Mouse (Mus musculus) midbrain, embryonic 14.5 days (tissue): ENCODE measurements around the gene Mien1. TPM values are rescaled to one million over a fixed set of nuclear protein-coding genes. Genes with fewer than 3 reads are reported as not detected.

Source experiments
- ATAC-seq: fragments of 200-750 bp; cut with Nextera tagmentation; 2 replicates; pipeline ENCODE4 v1.8.0; 2017; ENCODE audit warnings: moderate number of reproducible peaks, moderate library complexity; ENCODE audit not compliant: low FRiP score, low TSS enrichment
- DNase-seq: peaks from one replicate; pipeline ENCODE4 v3.0.0-alpha.2; 2015
- H3K27ac ChIP-seq: fragments of 300-500 bp; sonication (generic); replicated peaks from 2 replicates; pipeline ENCODE4 v1.5.1; 2014; ENCODE audit warnings: mild to moderate bottlenecking, low read depth, low read length, moderate library complexity
- H3K27me3 ChIP-seq: fragments of 300-500 bp; sonication (generic); 2 replicates; pipeline ENCODE4 v1.6.1; 2014; ENCODE audit warnings: low read length, control low read depth, mixed read lengths; ENCODE audit not compliant: control insufficient read depth, insufficient read depth
- H3K36me3 ChIP-seq: fragments of 300-500 bp; sonication (generic); 2 replicates; pipeline ENCODE4 v1.6.1; 2014; ENCODE audit warnings: low read length, control low read depth; ENCODE audit not compliant: control insufficient read depth, insufficient read depth
- H3K4me1 ChIP-seq: fragments of 300-500 bp; sonication (generic); 2 replicates; pipeline ENCODE4 v1.6.1; 2014; ENCODE audit warnings: mild to moderate bottlenecking, antibody characterized with exemption, low read length, control low read depth; ENCODE audit not compliant: control insufficient read depth, insufficient read depth
- H3K4me2 ChIP-seq: fragments of 300-500 bp; sonication (generic); 2 replicates; pipeline ENCODE4 v1.6.1; 2014; ENCODE audit warnings: mild to moderate bottlenecking, low read length, moderate library complexity
- H3K4me3 ChIP-seq: fragments of 300-500 bp; sonication (generic); replicated peaks from 2 replicates; pipeline ENCODE4 v1.5.1; 2014; ENCODE audit warnings: low read depth, low read length
- H3K9ac ChIP-seq: fragments of 300-500 bp; sonication (generic); replicated peaks from 2 replicates; pipeline ENCODE4 v1.6.1; 2014; ENCODE audit warnings: mild to moderate bottlenecking, low read length, moderate library complexity
- H3K9me3 ChIP-seq: fragments of 300-500 bp; sonication (generic); 2 replicates; pipeline ENCODE4 v1.6.1; 2016; ENCODE audit warnings: low read length, control low read depth, mixed read lengths; ENCODE audit not compliant: control insufficient read depth
- WGBS: fragments of 180-500 bp; shearing (Covaris S2); extraction: QIAGEN DNeasy Blood & Tissue Kit; methylation state at CpG from one replicate; pipeline ENCODE4 v1.1.7; 2014; 5-methylcytosine and 5-hydroxymethylcytosine counted together
- polyA plus RNA-seq: library from polyadenylated mRNA; unstranded; fragments of >200 nt; fragmentation: Nextera tagmentation; extraction: Ambion mirVana; gene quantifications from 2 replicates; pipeline ENCODE4 v1.2.1, GENCODE M21; 2014

The Mien1 gene
- polyA plus RNA-seq, 1 experiment from 2014 or later = 225 TPM

DNA sequence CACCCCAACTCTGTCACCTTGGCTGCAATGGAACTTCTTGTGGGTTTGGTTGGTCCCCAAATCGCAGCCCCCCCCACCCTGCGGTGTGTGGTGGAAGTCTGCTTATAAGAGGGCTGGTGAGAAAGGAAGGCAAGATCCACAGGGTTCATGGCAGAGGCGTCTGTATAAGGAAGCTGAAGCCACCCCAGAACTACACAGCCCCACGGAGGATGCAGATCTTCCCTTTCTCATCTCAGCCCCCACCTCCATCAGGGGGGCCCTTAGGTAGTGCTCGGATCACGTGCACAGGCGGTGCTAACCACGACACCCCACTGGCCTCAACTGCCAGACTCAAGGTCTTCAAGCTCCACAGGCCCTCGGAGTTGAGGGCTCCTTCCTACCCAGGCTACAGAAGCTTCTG, 25.1 kb upstream of the Mien1 start:
- no peak overlapping the region for H3K27ac ChIP-seq
- no peaks in the 10 kb centered on the region for H3K9me3 ChIP-seq
- ATAC-seq (no peak), DNase-seq (no peak)
- H3K27me3 ChIP-seq = peaks cover 12% of the 10 kb centered on the region
- no peaks in the 10 kb centered on the region for H3K36me3 ChIP-seq
- H3K4me3 ChIP-seq = no peak overlapping the region
- no peaks in the 10 kb centered on the region for H3K4me1 ChIP-seq
- H3K9ac ChIP-seq = no peak overlapping the region
- WGBS = 88% methylated on average over 9 of the region's 9 CpGs
- H3K4me2 ChIP-seq = no peak overlapping the region

DNA sequence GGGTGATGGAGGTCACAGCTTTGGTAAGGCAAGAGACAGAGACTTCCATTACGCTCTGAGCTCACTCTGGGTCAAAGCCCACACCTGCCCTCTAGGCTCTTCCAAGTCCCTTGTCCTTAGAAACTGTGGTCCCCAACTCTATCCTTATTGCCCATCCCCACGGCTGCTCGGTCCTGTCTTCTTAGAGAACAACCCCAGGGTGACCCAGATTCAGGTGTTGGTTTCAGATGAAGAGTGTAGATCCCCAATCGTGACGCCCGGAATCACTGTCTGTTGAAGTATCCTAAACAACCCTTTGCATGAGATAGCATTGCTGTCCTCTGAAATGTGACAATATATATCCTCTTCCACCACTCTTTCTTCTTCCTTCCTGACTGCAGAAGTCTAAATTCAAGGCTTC, 23.5 kb upstream of the Mien1 start:
- no peaks in the 10 kb centered on the region for H3K9me3 ChIP-seq
- no peak overlapping the region for H3K4me2 ChIP-seq
- ATAC-seq = no peak
- peaks cover 22% of the 10 kb centered on the region for H3K27me3 ChIP-seq
- H3K27ac ChIP-seq = no peak overlapping the region
- no peaks in the 10 kb centered on the region for H3K36me3 ChIP-seq
- H3K4me3 ChIP-seq = no peak overlapping the region
- WGBS = 95% methylated on average over 6 of the region's 6 CpGs
- no peak for DNase-seq
- peaks cover 6% of the 10 kb centered on the region; the same call in 1 of the 2 replicates for H3K4me1 ChIP-seq
- no peak overlapping the region for H3K9ac ChIP-seq

DNA sequence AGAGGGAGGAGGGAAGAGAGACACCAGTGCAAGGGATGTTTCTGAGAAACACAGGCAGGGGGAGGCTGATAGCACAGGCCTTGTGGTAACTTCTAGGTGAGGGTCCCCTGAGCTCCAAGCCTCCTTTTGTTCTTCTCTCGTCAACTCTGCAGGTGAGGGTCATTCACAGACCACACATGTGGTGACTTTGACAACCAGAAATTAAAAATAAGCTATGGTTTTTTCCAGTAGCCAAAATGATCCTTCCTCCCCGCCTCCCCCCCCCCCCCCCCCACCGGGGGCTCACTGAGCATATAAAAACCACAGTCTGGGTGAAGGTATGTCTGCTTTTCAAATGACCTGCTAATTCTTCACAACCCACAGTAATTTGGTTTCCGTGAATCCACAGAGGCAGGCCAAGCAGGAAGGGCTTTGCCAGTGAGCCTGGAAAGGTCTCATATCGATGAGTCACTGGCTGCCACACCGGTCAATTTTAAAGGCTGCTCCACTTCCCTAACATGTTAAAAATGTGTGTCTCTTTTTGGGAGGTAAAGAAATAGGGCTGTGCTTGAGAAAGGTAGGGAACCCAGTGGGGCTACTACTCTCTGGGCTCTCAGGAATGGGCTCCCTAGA, 22.4 kb upstream of the Mien1 start:
- ATAC-seq = no peak
- Histone ChIP-seq H3K4me3 (no peak overlapping the region), H3K4me2 (no peak overlapping the region), H3K9me3 (no peaks in the 10 kb centered on the region), H3K4me1 (peaks cover 9% of the 10 kb centered on the region; the same call in 1 of the 2 replicates), H3K9ac (no peak overlapping the region), H3K36me3 (no peaks in the 10 kb centered on the region), H3K27ac (no peak overlapping the region), H3K27me3 (peaks cover 22% of the 10 kb centered on the region)
- WGBS = 65% methylated on average over 6 of the region's 6 CpGs
- DNase-seq = no peak

DNA sequence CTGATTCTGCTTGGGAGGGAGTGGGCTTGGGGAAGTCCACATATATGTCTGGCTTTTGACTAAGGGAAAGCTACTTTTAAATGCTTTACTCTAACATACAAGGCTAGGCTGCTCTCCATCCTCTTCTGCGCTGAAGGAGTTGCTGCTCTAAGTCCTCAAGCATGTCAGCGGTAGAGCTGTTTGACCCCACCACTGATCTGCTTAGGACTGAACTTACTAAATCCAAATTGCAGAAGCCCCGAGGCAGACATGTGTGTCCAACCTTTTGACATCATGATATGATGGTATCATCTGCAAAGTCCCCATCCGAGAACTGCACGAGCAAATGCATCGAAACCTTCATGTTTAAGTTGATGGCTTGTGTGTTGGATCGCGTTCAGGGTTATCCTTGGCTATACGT, 21.1 kb upstream of the Mien1 start:
- H3K4me2 ChIP-seq = no peak overlapping the region
- no peaks in the 10 kb centered on the region for H3K9me3 ChIP-seq
- peaks cover 9% of the 10 kb centered on the region; the same call in 1 of the 2 replicates for H3K4me1 ChIP-seq
- ATAC-seq = no peak
- no peak overlapping the region for H3K9ac ChIP-seq
- H3K27ac ChIP-seq = no peak overlapping the region
- no peak overlapping the region for H3K4me3 ChIP-seq
- H3K27me3 ChIP-seq = peaks cover 22% of the 10 kb centered on the region
- no peaks in the 10 kb centered on the region for H3K36me3 ChIP-seq
- 86% methylated on average over 9 of the region's 9 CpGs for WGBS
- no peak for DNase-seq

DNA sequence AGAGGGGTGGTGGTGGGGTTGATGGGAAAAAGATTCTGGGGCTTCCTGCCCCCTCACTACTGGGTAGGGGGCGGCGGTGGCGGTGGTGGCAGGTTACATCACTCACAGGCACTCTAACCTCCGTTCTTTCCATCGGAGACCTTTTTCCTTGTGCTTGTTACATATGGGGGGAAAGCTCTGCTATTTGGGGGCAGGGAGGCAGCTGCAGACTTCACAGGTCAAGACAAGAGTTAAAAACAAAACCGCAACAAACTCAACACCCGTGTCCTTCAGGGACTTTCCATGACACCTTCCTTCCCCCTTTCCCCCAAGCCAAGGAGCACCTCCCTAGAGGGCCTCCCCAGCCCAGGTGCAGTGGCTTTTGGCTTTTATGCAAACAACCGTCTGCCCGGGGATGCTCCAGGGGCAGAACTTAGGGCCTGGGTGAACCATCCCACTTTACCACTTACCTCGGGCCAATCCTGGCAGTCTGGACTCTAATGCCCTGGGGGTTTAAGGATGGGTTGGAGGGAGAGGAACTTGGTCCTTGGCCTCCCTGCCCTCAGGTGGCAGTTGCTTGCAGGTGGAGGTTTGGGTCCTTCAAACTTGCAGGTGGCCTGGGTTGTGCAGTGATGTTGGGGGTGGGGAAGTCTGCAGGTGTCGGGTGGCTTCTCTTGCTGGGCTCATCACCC, 20.4 kb upstream of the Mien1 start:
- Histone ChIP-seq H3K4me1 (peaks cover 9% of the 10 kb centered on the region; the same call in 1 of the 2 replicates), H3K4me2 (no peak overlapping the region), H3K27me3 (peaks cover 22% of the 10 kb centered on the region)

DNA sequence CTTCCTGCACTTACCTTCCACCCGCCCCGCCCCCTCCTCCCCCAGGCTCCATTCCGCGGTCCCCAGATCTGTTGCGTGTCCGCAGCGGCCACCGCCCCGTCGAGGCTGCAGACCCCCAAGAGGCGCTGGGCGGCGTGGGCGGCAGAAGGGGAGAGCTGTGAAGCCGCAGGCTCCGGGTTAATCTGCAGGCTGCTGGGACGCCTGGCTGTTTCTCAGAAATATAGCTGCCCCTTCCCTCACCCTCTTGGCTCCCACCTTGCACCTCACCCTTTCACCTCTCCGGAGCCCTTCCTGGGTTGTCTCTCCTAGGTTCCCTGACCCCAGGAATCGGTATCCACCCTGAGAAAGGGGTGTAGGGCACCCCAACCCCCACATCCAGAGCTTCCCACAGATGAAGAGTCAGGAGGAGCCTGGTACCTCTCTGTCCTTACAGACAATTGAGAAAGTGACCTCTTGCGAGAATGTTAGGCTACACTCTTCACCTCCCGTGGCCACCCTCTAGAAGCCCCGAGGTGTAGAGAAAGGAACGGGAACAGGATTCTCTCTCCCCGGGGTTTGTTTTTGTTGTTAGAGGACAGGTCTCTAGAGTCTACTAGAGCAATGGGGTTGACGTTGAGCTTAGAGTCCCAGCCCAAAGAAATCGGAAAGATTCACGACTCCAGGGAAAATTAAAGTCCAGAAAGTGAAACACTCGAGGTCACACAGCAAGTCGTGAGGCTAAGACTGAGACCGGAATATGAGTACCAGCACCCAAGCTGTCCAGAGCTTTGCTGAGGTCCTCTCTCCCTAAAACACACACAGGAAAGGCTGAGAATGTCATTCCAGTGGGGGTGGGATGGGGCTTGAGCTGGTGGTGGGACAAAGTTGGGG, 19.6 kb upstream of the Mien1 start:
- H3K9me3 ChIP-seq = no peaks in the 10 kb centered on the region
- H3K4me3 ChIP-seq = peak overlapping the region; percentile 54
- no peaks in the 10 kb centered on the region for H3K36me3 ChIP-seq
- H3K27me3 ChIP-seq = peaks cover 22% of the 10 kb centered on the region
- peak; percentile 56 for DNase-seq
- H3K4me2 ChIP-seq = peak overlapping the region; percentile 65
- H3K4me1 ChIP-seq = peaks cover 9% of the 10 kb centered on the region; the same call in 1 of the 2 replicates
- peak; percentile 18; the same call in 1 of the 2 replicates for ATAC-seq
- 3% methylated on average over 24 of the region's 30 CpGs for WGBS
- H3K27ac ChIP-seq = peak overlapping the region; percentile 81; the same call in 1 of the 2 replicates
- H3K9ac ChIP-seq = peak overlapping the region; percentile 64

More for the DNA sequence above, 20.4 kb upstream of the Mien1 start:
- Histone ChIP-seq H3K27ac (no peak overlapping the region), H3K9ac (no peak overlapping the region), H3K36me3 (no peaks in the 10 kb centered on the region), H3K9me3 (no peaks in the 10 kb centered on the region), H3K4me3 (no peak overlapping the region)
- 26% methylated on average over 11 of the region's 11 CpGs for WGBS
- DNase-seq (no peak), ATAC-seq (no peak)

DNA sequence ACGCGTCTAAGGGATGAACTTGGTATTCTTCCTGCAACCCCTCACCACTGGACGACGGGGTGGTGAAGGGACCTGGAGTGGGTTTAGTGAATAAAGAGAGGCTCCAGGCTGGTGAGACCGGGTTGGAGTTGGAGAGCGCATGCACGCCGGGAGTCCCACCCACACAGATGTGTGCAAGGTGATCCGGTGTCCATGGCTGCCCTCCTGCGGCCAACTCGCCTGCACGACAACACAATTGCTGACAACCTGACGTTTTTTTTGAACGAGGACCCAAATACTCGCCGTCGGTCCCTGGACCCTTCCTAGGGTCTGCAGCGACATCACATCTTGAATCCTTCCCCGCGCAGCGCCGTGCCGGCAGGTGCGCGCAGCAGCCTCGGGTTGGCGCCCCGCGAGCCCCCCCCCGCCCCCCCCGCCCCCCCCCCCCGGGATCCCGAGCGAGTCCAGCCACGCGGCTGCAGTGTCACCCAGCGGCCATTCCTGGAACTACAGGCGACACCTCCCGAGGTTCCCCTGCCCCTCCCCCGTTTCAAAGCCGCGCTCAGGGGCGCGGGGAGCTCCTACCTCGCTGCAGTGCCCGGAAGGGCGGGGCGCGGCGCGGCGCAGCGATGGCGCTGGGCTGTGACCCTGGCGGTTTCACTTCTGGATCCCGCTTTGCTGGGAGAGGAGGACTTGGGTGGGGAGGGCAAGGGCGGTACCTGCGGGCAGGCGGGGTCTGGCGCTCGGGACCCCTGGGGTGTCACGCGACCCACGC, 18.8 kb upstream of the Mien1 start:
- peak; percentile 95 for DNase-seq
- H3K4me2 ChIP-seq = peak overlapping the region; percentile 65
- H3K4me1 ChIP-seq = peaks cover 9% of the 10 kb centered on the region; the same call in 1 of the 2 replicates
- H3K27me3 ChIP-seq = peaks cover 22% of the 10 kb centered on the region
- peak overlapping the region; percentile 64 for H3K9ac ChIP-seq
- no peaks in the 10 kb centered on the region for H3K36me3 ChIP-seq
- ATAC-seq = peak; percentile 83
- H3K9me3 ChIP-seq = no peaks in the 10 kb centered on the region
- peak overlapping the region; percentile 81 for H3K27ac ChIP-seq
- H3K4me3 ChIP-seq = peak overlapping the region; percentile 54
- under 1% methylated on average over 58 of the region's 64 CpGs for whole genome bisulfite sequencing

DNA sequence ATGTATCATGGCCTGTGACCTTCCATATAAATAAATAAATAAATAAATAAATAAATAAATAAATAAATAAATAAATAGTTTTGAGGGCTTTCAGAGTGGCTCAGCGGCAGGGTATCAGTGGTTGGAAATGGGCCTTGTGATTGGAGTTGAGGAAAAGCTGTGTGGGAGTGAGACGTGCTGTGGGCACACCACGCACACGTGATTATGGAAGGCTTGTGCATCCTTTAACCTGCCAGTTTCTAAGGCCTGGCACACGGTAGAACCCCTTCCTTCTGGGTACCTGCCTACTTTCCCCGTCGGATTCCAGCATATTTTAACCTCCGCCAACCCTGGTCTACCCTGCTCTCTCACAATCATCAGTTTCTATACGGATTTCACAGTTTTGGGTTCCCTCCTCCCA, 18.2 kb upstream of the Mien1 start:
- DNase-seq (no peak), ATAC-seq (peak; percentile 38; the same call in 1 of the 2 replicates)
- H3K4me2 ChIP-seq = peak overlapping the region; percentile 65
- peaks cover 22% of the 10 kb centered on the region for H3K27me3 ChIP-seq
- H3K9ac ChIP-seq = peak overlapping the region; percentile 64
- no peaks in the 10 kb centered on the region for H3K9me3 ChIP-seq
- peak overlapping the region; percentile 81 for H3K27ac ChIP-seq
- 26% methylated on average over 9 of the region's 9 CpGs for WGBS
- peak overlapping the region; percentile 54 for H3K4me3 ChIP-seq
- peaks cover 9% of the 10 kb centered on the region; the same call in 1 of the 2 replicates for H3K4me1 ChIP-seq
- H3K36me3 ChIP-seq = no peaks in the 10 kb centered on the region
